Mouse (Mus musculus): ENCODE results near the gene Dph6.

- TF ChIP-seq POLR2A (IDR thresholded peaks at IDR 0.05; ENCODE audit: control insufficient read depth, extremely low read depth, insufficient read depth, low read length, poor library complexity) = no peak
- TF ChIP-seq CTCF (IDR thresholded peaks at IDR 0.05; ENCODE audit: borderline replicate concordance, control insufficient read depth, extremely low read depth, insufficient read depth, low read length, poor library complexity) = no peak
Measured at GRCm38 (mm10) chr2:114624683-114625082, 30.1 kb downstream of the Dph6 start.
